Mouse (Mus musculus): ENCODE data around the gene Caskin2.

GRCm38 (mm10) chr11:115775821-115776665 lies 37.4 kb downstream of the Caskin2 start:
- no peak for TF ChIP-seq POLR2A (IDR thresholded peaks at IDR 0.05; ENCODE audit: borderline replicate concordance, extremely low read depth, insufficient read depth, insufficient read length, poor library complexity, severe bottlenecking)
- no peak for TF ChIP-seq CTCF (IDR thresholded peaks at IDR 0.05; ENCODE audit: borderline replicate concordance, extremely low read depth, insufficient read depth, insufficient read length)

Measured in brain, embryonic 14.5 days (tissue).